Mouse (Mus musculus) heart, postnatal 14 days (tissue): ENCODE results near the gene Smco2. TPM values are rescaled to one million over a fixed set of nuclear protein-coding genes. Genes with fewer than 3 reads are reported as not detected.

ENCODE experiments used
- DNase-seq, 2 experiments: peaks; one replicate each; pipeline ENCODE4 v3.0.0; 2021 to 2022
- intact Hi-C: fragments of 180-260 bp; cut with DNase I; formaldehyde crosslinking; loops from one replicate; pipeline ENCODE4 v1.15.1; 2025
- long read RNA-seq, 2 experiments: library from polyadenylated mRNA; stranded (forward); transcript quantifications; one replicate each; pipeline ENCODE4 v2.0.0; 2021
- total RNA-seq, 2 experiments: library from RNA; stranded (reverse); gene quantifications; 2 replicates each; pipeline ENCODE4 v1.2.3; 2021

The Smco2 gene
- 1 to 10 TPM; 1.3 to 1.4 TPM for total RNA-seq
- long read RNA-seq, experiment 1: 0 reads
- long read RNA-seq, experiment 2, partial matches to known transcripts: 0 of 2 reads
- long read RNA-seq, experiment 2, other reads (novel, unspliced or antisense): 2 of 2 reads

DNA sequence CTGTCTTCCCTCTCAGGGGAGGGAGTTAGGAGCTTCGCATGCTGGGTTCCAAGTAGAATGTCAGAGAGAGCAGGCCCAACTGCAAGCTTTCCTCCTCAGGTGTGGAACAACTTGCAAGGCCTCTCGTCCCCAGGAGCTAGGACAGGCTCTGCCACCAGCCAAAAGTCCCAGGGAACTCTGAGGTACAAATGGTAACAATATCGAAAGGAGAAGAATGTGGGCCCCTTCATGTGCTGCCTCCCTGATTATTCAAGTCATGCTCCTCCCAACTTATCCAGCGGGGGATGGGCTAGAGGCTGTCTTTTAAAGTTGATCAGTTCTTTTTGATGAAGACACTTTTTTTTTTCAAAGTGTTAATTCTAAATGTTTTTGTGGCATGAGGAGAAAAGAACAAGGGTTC, at the start of gene Smco2:
Gene Smco2 (plus strand): TSS at position 55 of the 400 bp plus-strand sequence.
- DNase-seq: no peak
- intact Hi-C loops: no loop called here

DNA sequence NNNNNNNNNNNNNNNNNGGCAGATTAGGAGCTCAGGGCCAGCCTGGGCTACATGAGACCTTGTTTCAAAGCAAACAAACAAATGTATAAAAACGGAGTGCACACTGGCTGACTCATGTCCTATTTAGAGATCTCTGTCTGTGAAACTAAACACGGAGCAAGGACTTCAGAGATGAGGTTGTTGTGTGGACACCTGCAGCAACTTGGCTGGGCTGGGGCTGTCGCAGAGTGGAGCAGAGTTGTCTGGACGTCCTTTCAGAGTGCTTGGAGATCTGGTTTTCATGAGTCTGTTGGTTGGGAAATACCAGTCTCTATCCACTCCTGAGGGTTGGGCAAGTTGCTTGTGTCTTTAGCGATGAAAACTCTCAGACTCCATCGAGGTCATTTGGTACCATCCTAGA, 39.9 kb upstream of the Smco2 start:
- no peak for DNase-seq
- intact Hi-C loops: no loop called here

DNA sequence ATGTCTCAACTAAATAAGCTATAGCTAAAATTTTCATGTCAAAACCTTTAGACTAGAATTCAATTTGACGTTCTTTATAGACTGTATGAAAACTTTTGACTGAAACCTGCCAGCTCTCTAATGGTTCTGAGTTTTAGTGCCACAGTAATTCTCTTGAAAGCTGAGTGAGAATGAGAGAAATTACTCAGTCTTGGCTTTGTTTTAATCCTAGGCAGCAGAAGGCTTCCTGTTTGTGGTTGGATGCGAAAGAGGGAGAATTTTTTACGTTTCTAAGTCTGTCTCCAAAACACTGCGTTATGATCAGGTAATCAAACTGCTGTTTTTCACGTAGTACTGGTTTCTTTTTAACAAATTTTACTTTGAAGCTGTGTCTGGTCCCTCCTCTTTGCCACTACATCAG, 36.9 kb upstream of the Smco2 start:
- intact Hi-C loops: no loop called here
- DNase-seq: no peak

DNA sequence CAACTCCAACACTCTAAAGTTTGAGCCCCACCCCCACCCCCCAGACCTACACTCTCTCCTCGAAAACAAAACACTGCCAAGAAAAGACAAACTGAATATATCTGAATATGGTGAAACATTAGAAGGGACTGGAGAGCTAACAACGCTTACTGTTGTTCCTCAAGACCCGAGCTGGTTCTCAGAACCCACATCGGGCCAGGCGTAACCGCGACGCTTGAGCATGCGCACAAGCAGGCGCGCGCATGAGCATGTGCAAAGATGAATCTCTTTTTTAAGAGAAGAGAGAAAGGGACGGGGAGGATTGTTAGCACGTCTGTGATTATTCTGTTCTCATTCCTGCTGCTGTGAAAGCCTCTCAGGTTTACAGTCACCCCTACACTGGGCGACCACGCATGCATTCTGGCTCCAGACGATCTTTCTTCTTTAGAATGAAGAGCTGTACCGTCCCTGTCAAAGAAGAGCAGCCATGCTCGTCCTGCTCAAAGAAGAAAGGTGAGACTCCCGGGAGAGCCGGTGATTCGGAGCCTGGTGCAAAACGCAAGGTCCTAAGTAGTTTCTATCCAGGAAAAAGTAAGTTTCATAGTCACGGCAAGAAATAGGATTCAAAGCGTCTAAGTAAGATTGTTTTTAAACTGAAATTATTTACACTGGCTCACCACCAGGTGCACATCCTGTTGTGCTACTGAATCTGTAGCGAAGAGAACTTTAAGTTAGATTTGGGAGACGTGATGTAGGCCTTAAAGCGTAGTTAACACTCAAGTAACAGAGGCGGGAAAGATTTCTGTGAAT, 29.5 kb upstream of the Smco2 start:
- DNase-seq: no peak
- intact Hi-C loops: loop anchor here (5.0 to 10.0 kb wide), 2 partner anchors 422 to 1134 kb away; no protein-coding TSS in a partner anchor

GRCm38 (mm10) chr6:146821958-146822357, 27.9 kb upstream of the Smco2 start:
- intact Hi-C loops: loop anchor here (5.0 to 10.0 kb wide), 2 partner anchors 420 to 1133 kb away; no protein-coding TSS in a partner anchor
- DNase-seq: no peak

GRCm38 (mm10) chr6:146824727-146825486, 25.0 kb upstream of the Smco2 start:
- intact Hi-C loops: loop anchor here (5.0 to 10.0 kb wide), 3 partner anchors 292 to 1130 kb away; no protein-coding TSS in a partner anchor
- peak; percentile 61 to 77 for DNase-seq

GRCm38 (mm10) chr6:146825487-146825773, 24.5 kb upstream of the Smco2 start:
- no peak for DNase-seq
- intact Hi-C loops: loop anchor here (5.0 to 10.0 kb wide), 2 partner anchors 292 to 1129 kb away; no protein-coding TSS in a partner anchor

- intact Hi-C loops: no loop called here
- DNase-seq: no peak
Measured at GRCm38 (mm10) chr6:146831320-146831719, 18.6 kb upstream of the Smco2 start.

- peak; percentile 38 to 70 for DNase-seq
- intact Hi-C loops: loop anchor here (2.0 kb wide), 2 partner anchors 127 to 161 kb away; no protein-coding TSS in a partner anchor
Measured at GRCm38 (mm10) chr6:146833485-146834314, 16.2 kb upstream of the Smco2 start.

GRCm38 (mm10) chr6:146834342-146834741, 15.6 kb upstream of the Smco2 start:
- intact Hi-C loops: loop anchor here (2.0 kb wide), 1 partner anchor 126 kb away; no protein-coding TSS in a partner anchor

GRCm38 (mm10) chr6:146835784-146836183, 14.1 kb upstream of the Smco2 start:
- intact Hi-C loops: loop anchor here (2.0 to 5.0 kb wide), 2 partner anchors 52 to 125 kb away; partner anchors contain the start of gene Ppfibp1
- no peak for DNase-seq

More at GRCm38 (mm10) chr6:146834342-146834741, 15.6 kb upstream of the Smco2 start:
- no peak for DNase-seq

DNA sequence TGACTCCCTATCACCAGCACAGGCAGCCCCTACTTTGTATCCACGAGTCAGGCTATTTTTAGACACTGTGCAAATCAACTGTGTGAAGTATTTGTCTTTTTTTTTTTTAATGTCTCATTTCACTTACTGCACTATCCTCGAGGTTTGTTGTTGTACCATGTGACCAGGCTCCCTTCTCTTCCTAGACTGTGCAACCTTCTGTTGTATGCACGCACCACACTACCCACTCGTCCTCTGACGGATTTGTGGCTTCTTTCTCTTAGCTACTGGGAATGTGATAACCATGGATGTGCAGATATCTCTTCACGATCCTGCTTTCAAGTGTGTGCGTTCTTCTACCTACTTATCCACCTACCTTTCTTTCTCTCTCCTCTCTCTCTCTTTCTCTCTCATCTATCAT, 12.6 kb upstream of the Smco2 start:
- intact Hi-C loops: loop anchor here (5.0 kb wide), 1 partner anchor 50 kb away; the partner anchor contains the start of gene Ppfibp1
- DNase-seq: no peak

GRCm38 (mm10) chr6:146838366-146838765, 11.5 kb upstream of the Smco2 start:
- no peak for DNase-seq
- intact Hi-C loops: loop anchor here (5.0 kb wide), 1 partner anchor 49 kb away; the partner anchor contains the start of gene Ppfibp1

DNA sequence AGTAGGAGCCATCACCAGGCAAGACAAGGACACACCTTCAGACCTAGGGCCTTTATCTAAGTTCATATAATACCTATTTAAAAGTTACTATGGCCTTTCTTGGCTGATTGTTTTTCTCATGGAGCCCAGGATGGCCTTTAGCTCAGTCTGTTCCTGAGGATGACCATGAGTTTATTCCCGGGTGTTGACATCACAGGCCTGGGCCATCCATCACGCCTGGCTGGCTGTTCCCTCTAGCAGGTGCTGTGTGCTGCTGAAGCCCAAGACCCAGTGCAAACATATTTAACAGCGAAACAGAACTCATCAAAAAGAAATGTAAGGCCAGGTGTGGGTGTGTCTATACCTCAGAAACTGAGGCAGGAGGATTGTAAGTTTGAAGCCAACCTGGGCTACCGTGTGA, 11.0 kb upstream of the Smco2 start:
- intact Hi-C loops: loop anchor here (5.0 kb wide), 1 partner anchor 48 kb away; the partner anchor contains the start of gene Ppfibp1
- no peak for DNase-seq

GRCm38 (mm10) chr6:146844867-146845266, 5.0 kb upstream of the Smco2 start:
- intact Hi-C loops: no loop called here
- no peak for DNase-seq

GRCm38 (mm10) chr6:146845347-146845746, 4.6 kb upstream of the Smco2 start:
- intact Hi-C loops: no loop called here
- DNase-seq: no peak

DNA sequence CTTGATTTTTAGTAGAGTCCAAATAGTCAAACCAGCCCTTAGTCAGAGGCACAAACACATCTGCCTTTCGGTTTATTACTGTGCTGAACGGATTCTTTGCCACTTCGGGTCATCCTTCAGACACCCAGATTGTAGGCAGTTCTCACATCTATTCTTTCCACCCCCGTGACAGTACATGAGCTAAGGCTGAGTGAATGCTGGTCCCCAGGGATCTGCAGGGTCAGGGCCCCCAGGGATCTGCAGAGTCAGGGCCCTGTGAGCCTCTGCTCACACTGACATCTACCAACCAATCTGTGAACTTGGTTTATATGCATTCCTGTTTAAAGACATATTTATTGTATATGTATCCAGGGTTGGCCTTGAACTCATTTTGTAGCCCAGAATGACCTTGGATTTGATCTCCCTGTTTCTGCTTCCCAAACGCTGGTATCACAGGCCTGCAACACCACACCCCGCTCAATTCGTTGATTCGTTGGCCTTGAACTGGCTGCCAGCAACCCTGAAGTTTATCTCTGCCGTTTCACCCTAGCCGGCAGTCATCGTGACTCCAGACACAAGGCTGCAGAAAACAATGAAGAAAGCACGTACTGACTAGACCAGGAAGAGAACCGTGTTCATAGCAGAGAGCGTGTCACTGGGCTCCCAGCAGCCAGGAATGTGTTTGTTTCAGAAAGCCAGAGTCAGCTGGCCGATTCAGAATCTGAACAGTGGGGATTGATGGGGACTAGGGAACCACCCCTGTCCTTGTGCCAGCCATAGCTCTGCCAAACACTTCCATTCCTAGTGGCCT, 3.7 kb upstream of the Smco2 start:
- intact Hi-C loops: no loop called here
- DNase-seq: peak; percentile 30 to 59

- no peak for DNase-seq
- intact Hi-C loops: no loop called here
Measured at GRCm38 (mm10) chr6:146847402-146847801, 2.5 kb upstream of the Smco2 start.

DNA sequence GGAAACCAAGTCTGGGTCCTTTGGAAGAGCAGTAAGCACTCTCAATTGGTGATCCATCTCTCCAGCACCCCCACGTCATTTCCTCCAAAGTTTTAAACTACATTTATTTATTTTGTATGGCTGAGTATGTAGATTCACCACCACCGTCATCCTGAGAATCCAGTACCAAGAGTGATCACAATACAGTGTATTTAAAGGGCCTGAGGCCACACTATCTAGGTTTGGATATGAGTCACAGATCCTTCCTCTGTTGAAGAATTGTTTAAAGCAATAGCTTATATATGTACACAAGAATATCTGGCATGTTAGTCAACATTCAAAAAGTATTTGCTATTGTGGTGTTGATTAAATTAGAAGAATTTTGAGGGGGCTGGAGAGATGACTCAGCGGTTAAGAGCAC, 1.6 kb upstream of the Smco2 start:
- no peak for DNase-seq
- intact Hi-C loops: no loop called here
